Mouse (Mus musculus) lung, postnatal 0 days (tissue): ENCODE measurements at regions not wholly inside any gene's neighbourhood (a gene's known extent, or its start where the extent isn't known, plus 50 kb on each side); places are given as distances from the start of the nearest gene placed in this dataset.

ENCODE experiments used
- ATAC-seq: fragments of 200-750 bp; cut with Nextera tagmentation; 2 replicates; pipeline ENCODE4 v1.8.0; 2017; ENCODE audit warnings: moderate library complexity
- DNase-seq: peaks from one replicate; pipeline ENCODE4 v3.0.0-alpha.2; 2016; ENCODE audit warnings: low spot score
- H3K27ac ChIP-seq: fragments of 300-500 bp; sonication (generic); 2 replicates; pipeline ENCODE4 v1.5.1; 2014; ENCODE audit warnings: antibody characterized with exemption, mild to moderate bottlenecking, low read length, mixed read lengths
- H3K27me3 ChIP-seq: fragments of 300-500 bp; sonication (generic); replicated peaks from 2 replicates; pipeline ENCODE4 v1.6.1; 2014; ENCODE audit warnings: low read length, mixed read lengths; ENCODE audit not compliant: insufficient read depth
- H3K36me3 ChIP-seq: fragments of 300-500 bp; sonication (generic); 2 replicates; pipeline ENCODE4 v1.6.1; 2014; ENCODE audit warnings: low read length, mixed read lengths; ENCODE audit not compliant: insufficient read depth
- H3K4me1 ChIP-seq: fragments of 300-500 bp; sonication (generic); 2 replicates; pipeline ENCODE4 v1.6.1; 2014; ENCODE audit warnings: antibody characterized with exemption, low read depth, low read length, mixed read lengths; ENCODE audit not compliant: insufficient read depth
- H3K4me2 ChIP-seq: fragments of 300-500 bp; sonication (generic); replicated peaks from 2 replicates; pipeline ENCODE4 v1.6.1; 2014; ENCODE audit warnings: low read depth, mild to moderate bottlenecking, low read length, moderate library complexity, mixed read lengths
- H3K4me3 ChIP-seq: fragments of 300-500 bp; sonication (generic); 2 replicates; pipeline ENCODE4 v1.5.1; 2014; ENCODE audit warnings: low read depth, low read length
- H3K9ac ChIP-seq: fragments of 300-500 bp; sonication (generic); replicated peaks from 2 replicates; pipeline ENCODE4 v1.6.1; 2014; ENCODE audit warnings: low read depth, mild to moderate bottlenecking
- H3K9me3 ChIP-seq: fragments of 300-500 bp; sonication (generic); 2 replicates; pipeline ENCODE4 v1.6.1; 2016; ENCODE audit warnings: low read length, mixed read lengths
- CTCF ChIP-seq: IDR thresholded peaks from 2 replicates; pipeline ENCODE4 v1.5.1; 2016; ENCODE audit warnings: antibody characterized with exemption, mild to moderate bottlenecking
- EP300 ChIP-seq: IDR thresholded peaks from 2 replicates; pipeline ENCODE4 v1.6.1; 2016; ENCODE audit warnings: antibody characterized with exemption, mild to moderate bottlenecking, control low read depth
- WGBS: fragments of 180-500 bp; shearing (Covaris S2); extraction: QIAGEN DNeasy Blood & Tissue Kit; methylation state at CpG from one replicate; pipeline ENCODE4 v1.1.7; 2014; 5-methylcytosine and 5-hydroxymethylcytosine counted together

DNA sequence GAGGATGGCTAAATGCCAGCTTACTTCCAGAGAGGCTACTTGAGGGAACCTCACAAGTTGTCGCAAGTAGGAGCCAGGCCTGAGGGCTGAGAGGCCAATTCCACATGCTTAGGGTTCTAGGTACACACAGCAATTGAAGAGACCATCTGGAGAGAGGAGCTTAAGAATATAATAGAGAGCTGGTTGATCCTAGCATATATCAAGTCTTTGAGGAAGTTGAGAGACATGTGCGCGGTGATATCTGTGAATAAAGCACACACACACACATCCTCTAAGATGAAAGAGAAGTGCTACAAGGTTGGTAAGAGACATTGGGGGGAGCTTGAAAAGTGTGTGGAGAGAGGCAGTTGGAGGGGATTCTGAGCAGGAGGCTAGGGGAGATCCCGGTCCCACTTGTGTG, 189.5 kb downstream of the Zfp462 start:
- 74% methylated on average over 4 of the region's 4 CpGs for WGBS
- no peaks in the 10 kb centered on the region for H3K27me3 ChIP-seq
- DNase-seq (no peak), ATAC-seq (no peak)
- no peaks in the 10 kb centered on the region for H3K4me1 ChIP-seq
- no peaks in the 10 kb centered on the region for H3K9me3 ChIP-seq
- H3K9ac ChIP-seq = no peak overlapping the region
- H3K36me3 ChIP-seq = no peaks in the 10 kb centered on the region
- no peak overlapping the region for H3K4me3 ChIP-seq
- H3K27ac ChIP-seq = no peak overlapping the region
- H3K4me2 ChIP-seq = no peak overlapping the region
- TF ChIP-seq EP300 (no peak), CTCF (no peak)

GRCm38 (mm10) chr4:55134791-55135190, 189.9 kb downstream of the Zfp462 start:
- no peaks in the 10 kb centered on the region for H3K27me3 ChIP-seq
- no peak for DNase-seq
- 55% methylated on average over 4 of the region's 4 CpGs for WGBS
- no peak overlapping the region for H3K4me3 ChIP-seq
- H3K9ac ChIP-seq = no peak overlapping the region
- H3K27ac ChIP-seq = no peak overlapping the region
- H3K4me2 ChIP-seq = no peak overlapping the region
- TF ChIP-seq CTCF = no peak
- 0 out of 2 replicates have a peak, but pooled peaks have one; percentile 25 for TF ChIP-seq EP300
- no peaks in the 10 kb centered on the region for H3K36me3 ChIP-seq
- no peaks in the 10 kb centered on the region for H3K9me3 ChIP-seq
- no peaks in the 10 kb centered on the region for H3K4me1 ChIP-seq
- no peak for ATAC-seq

GRCm38 (mm10) chr4:55136283-55136682, 191.4 kb downstream of the Zfp462 start:
- Histone ChIP-seq H3K27me3 (no peaks in the 10 kb centered on the region), H3K9ac (no peak overlapping the region), H3K9me3 (no peaks in the 10 kb centered on the region), H3K4me2 (no peak overlapping the region), H3K4me3 (no peak overlapping the region), H3K27ac (no peak overlapping the region), H3K36me3 (no peaks in the 10 kb centered on the region), H3K4me1 (no peaks in the 10 kb centered on the region)
- ATAC-seq (no peak), DNase-seq (no peak)
- TF ChIP-seq EP300 (no peak), CTCF (no peak)
- 32% methylated on average over 9 of the region's 9 CpGs for WGBS

DNA sequence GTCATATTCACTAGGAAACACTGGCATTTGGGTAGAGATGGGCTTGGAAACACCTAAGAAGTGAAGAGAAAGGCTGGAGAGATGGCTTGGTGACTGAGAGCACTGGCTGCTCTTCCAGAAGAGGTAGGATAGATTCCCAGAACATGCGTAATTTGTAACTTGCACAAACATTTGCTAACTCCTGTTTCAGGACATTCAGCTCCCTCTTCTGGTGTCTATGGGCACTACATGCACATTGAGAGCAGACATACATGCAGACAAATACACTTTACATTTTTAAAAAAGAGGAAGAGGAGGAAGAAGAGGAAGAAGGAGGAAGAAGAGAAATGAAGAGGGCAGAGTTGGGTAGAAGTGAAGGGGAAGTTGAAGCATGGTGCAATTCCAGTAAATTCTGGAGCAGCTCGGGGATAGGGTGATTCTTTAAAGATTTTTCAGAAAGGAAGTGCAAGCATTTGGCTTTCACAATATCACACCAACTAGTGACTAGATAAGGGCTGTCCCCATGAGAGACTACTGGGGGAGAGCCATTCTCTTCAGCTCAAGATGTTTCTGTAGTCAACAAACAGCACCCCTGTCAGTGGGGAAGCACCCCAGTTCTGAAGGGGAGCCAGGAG, 193.0 kb downstream of the Zfp462 start:
- no peak for ATAC-seq
- no peak for DNase-seq
- H3K4me1 ChIP-seq = no peaks in the 10 kb centered on the region
- no peak overlapping the region for H3K27ac ChIP-seq
- H3K4me2 ChIP-seq = no peak overlapping the region
- H3K9ac ChIP-seq = no peak overlapping the region
- H3K36me3 ChIP-seq = no peaks in the 10 kb centered on the region
- H3K27me3 ChIP-seq = no peaks in the 10 kb centered on the region
- TF ChIP-seq EP300 (no peak), CTCF (peak; percentile 39; the same call in 1 of the 2 replicates)
- WGBS = 79% methylated on average over 2 of the region's 2 CpGs
- H3K4me3 ChIP-seq = no peak overlapping the region
- H3K9me3 ChIP-seq = no peaks in the 10 kb centered on the region

- H3K27ac ChIP-seq = no peak overlapping the region
- TF ChIP-seq CTCF (no peak), EP300 (peak; percentile 22; the same call in 1 of the 2 replicates)
- no peak overlapping the region for H3K9ac ChIP-seq
- no peak overlapping the region for H3K4me2 ChIP-seq
- no peaks in the 10 kb centered on the region for H3K36me3 ChIP-seq
- no peaks in the 10 kb centered on the region for H3K27me3 ChIP-seq
- ATAC-seq = peak; percentile 21
- H3K4me3 ChIP-seq = no peak overlapping the region
- H3K9me3 ChIP-seq = no peaks in the 10 kb centered on the region
- DNase-seq = no peak
- H3K4me1 ChIP-seq = no peaks in the 10 kb centered on the region
Measured at GRCm38 (mm10) chr4:55141317-55141716, 196.5 kb downstream of the Zfp462 start.

DNA sequence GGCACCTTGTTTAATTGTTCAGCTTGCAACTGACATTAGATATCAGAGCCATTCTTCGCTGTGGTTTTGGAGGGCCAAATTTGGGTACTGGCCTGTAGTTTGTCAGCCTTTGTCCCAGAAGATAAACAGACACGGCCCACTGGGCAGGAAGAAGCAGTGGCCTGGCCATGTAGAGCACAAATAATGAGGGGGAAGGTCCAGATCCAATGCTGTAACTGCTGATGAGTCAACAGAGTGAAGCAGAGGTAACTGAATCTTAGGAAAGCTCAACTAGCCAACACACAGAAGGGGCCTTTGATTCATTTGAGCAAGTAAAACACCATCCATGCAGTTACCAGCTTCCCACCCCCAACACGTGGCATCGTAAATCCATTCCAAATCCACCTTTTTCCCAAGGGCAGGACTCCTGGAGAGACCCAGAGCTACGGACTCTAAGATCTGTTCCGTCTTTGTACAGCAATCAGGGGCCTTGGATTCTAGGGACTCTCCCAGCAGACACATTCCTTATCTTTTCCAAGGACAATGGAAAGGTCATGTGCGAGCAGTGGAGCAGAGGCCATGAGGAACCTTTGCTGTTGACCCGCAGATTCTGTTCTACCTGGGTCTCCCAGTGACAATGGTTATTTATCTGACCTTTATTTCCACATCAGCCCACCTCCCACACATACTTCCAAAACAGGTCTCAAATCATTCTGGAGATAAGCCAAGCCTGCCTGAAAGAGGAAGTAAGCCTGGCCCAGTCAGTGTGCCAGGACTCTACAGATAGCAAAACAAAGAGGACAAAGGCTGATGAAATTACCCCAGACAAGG, 197.3 kb downstream of the Zfp462 start:
- Histone ChIP-seq H3K4me1 (no peaks in the 10 kb centered on the region), H3K9ac (no peak overlapping the region), H3K9me3 (no peaks in the 10 kb centered on the region), H3K4me3 (no peak overlapping the region), H3K36me3 (no peaks in the 10 kb centered on the region), H3K4me2 (no peak overlapping the region), H3K27me3 (no peaks in the 10 kb centered on the region), H3K27ac (no peak overlapping the region)
- 77% methylated on average over 8 of the region's 8 CpGs for WGBS
- 0 out of 2 replicates have a peak, but pooled peaks have one; percentile 32 for ATAC-seq
- DNase-seq = peak; percentile 36
- TF ChIP-seq EP300 (no peak), CTCF (no peak)
